Mouse (Mus musculus) ovary, postnatal 36 days (tissue): ENCODE data around the gene Fam129a.

Experiments
- DNase-seq: peaks from one replicate; pipeline ENCODE4 v3.0.0; 2022; ENCODE audit warnings: low spot score, mixed read lengths

The Fam129a gene

DNA sequence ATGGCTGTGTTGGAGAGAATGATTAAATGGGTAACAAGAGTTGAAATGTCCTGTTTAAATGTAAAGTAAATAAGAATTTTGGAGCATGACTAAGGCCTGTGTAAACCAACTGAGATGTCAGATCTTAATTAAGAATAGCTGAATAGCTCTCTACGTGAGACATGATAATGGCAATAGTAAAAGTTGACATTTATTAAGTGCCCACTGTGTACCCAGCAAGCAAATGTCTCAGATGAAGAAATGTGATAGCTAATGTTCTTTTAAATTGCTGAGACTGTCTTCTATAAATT lies 13.1 kb downstream of the Fam129a start:
- no peak for DNase-seq

DNA sequence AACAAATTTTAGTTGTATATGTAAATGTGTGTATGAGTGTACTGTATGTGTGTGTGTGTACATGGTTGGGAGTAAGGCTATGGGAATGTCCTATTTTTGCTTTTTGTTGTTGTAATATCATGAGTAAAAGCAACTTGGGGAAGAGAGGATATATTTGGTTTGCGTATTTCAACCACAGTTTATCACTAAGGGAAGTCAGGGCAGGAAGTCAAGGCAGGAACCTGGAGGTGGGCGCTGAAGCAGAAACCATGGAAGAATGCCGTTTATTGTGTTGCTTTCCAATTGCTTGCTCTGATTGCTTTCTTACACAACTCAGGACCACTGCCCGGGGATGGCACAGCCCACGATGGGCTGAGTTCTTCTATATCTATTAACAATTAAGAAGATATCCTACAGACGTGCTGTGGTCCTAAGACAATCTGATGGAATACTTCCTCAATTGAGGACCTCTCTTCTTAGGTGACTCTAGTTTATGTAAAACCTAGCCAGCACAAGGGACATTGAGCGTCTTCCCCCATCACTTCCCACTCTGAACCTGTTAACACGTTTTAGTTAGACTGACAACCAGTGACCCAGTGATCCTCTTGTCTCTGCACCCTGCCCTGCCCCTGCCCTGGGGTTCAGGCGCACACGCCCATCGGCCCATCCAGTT lies 13.7 kb downstream of the Fam129a start:
- no peak for DNase-seq

DNA sequence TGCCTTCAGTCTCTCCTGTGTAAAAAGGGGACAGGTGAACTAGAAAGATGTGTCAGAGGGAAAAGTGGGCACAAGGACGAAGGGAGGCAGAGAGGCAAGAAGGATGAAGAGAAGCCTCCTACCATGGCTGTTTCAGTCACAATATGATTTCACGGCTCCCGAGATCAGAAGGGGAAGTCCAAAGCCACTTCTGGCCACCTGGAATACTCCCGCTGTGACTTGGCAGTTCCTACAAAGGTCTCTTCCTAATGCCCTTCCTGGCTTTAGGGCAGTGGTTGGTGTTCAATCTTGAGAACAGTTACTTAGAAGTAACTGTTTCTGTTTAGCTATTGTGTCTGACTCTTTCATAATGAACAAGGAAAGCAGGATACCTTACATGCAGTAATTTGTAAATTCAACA lies 14.7 kb downstream of the Fam129a start:
- DNase-seq, result no peak

DNA sequence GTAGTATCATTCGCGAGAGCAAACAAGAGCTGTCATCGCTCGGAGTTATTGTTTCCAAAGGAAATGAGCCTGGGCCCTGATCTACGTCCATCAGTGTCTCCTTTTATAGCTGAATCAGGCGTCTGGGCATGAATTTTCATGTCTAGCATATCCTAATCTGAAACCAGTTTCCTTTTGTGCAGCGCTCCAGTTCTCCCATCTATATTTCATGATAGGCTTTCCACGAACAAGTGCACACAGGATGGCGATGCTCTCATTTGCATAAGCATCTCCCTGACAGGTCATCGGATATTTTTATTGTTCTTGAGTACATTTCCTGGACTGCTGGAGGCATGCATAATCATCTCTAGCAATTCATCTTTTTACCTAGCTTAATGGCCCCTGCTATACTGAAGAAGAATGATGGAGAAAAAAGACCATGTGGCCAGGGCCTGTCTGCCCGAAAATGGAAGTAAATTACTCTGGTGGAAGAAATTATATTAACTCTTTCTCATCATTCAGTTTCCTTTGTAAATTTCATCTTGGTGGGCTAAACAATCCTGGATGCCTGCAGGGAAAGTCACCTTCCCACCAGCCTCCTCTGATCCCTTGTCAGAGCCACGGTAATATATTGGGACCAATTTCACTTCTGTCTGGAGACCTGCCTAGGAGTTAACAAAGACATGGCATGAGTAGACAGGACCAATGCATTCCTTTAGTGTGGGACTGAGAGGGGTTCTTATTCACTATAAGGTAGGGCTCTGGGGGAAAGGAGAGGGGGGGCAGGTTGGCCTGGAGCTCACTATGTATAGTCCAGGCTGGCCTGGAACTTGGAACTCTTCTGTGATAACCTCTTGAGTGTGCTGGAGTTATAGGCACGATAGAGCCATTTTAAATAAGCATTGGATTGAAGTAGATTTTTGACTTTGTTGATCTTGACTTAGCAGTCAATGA lies 21.4 kb downstream of the Fam129a start:
- no peak for DNase-seq

DNA sequence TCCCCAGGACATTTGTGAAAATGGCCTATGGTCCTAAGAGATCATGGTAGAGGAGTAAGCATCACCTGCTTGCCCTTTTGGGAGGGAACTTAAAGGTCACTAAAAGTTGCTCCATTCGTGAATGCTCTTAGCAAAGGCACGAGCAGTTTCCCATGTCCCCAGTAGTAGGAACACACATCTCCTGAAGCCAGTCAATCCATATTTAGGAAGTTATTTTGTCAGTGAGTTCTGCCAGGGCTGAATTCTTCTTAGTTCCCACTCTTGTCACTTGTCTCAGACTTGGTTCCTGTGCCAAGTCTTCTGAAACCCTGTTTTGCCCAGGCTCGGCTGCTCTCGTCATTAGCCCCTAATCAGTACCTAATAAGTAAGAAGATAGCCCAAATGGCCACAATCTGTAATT lies 23.9 kb downstream of the Fam129a start:
- no peak for DNase-seq

DNA sequence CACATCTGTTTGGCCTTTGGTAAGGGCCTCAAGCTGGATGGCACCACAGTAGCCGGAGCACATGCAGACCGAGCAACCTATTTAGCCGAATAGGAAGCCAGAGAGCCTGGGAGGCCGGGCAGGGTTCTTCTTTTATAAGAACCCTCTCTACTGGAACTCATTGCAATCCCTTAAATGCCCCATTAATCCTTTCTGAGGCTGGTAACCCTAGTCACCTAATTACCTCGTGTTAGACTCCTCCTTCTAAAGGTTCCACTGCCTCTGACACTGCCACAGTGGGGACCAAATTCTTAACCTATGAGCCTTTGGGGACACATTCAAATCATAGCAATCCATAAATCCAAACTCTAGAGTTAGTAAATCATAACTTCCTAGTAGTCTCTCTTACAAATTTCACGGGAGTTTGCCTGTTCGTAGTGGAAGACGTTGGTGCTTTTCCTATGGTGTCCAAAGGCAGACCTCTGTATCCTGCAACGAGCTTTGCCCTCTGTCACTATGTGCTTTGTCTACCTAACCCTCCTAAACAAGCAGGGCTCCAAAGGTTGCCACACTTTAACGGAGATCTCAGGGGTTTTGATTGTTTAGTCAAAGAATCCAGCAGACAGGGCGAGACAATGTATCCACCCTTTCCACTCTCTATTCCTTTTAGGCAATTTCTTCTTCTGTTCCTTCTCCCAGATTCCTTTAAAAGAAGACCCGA lies 24.8 kb downstream of the Fam129a start:
- DNase-seq, result no peak

DNA sequence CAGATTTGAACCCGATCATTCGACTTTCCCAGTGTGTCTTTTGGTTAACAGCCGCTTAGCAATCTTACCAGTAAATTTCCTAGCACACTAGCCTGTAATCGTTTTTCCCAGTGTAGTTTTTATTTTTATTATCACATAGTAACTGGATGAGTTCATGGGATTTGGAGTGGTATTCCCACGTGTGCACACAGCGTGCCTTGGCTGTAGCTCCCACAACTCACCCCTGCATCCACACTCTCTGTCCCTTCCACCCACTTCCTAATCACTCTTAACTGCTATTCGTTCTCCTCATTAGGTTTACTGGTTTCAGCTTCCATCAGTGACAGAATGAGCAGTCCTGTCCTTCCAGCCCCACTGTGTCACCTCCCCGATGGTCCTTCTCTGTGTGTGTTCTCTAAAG lies 25.6 kb downstream of the Fam129a start:
- no peak for DNase-seq

DNA sequence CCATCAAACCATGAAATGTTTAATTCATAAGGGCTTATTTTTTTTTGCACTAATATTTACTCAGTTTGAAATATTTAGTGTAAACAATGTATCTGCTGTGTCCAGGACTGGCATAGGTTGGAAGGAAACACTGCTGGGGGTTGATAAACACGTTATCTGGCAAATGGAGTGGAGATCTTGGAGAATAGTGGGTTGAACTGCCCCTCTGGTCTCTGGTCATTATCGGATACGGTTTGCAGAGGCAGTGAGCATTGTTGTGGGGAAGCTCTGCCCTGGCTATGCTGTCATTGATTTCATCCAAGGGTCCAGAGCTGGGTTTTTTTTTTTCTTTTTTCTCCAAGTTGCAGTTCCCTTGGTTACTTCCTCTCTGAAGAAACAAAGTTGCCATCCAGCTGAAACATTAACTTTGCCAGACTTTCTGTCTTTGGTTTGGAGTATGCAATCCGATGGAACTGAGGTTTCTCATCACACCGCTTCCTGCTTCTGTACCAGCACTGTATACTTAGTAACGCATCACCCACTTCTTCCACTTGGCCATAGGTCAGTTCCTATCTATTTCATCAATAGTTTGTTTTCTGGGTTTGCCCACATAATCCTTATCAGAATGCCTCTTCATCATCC lies 26.8 kb downstream of the Fam129a start:
- DNase-seq, result no peak

DNA sequence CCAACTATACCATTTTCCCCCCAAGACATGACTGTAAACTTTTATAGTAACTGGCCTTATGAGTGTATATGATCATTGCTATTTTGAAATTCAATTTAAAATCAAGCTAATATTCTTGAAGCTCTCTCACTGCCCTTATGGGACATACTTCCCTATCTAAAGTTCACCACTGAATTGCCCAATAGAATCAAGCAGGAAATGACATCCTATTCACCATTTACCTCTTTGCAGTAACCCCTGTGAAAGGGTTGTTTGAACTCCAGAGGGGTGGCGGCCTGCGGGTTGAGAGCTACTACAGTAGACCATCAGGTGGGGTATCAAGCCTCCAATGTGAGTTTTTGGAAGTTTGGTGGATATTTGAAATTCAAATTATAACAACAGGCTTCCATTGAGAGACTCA lies 27.9 kb downstream of the Fam129a start:
- no peak for DNase-seq

DNA sequence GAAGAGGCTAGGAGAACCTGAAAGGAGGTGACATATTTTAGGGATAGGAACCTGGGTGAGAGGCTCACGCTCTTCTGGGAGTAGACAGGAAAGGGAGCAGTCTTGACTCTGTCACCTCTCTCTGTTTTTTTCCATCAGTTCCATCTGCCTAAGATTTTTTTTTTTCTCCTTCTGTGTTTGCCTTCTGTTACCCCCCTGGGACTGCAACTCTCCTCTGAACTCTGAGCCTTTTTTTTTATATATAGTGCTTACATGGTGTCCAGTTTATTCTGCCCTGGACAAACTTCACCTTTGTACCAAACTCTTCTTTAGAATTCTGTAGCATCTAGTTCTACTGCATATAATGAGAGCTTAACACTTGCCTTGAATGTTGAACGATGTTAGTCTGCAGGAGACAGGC lies 33.3 kb downstream of the Fam129a start:
- no peak for DNase-seq

DNA sequence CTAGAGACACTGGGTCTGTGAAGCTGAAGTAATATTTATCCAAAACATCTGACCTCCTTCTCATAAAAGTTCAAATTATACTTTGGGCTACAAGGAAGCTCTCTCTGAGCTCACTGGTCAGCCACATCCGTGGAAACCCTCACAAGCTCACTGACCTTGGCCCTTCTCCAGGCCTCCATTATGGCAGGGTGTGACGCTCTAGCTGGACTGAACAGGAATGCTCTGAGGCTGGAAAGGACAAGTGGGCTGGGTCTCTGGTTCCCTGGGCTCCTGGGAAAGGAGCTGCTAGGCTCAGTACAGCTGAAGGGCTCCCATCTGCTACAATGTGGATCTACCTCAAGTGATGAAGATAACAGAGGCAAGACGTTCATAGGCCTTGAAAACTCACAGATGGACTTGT lies 37.0 kb downstream of the Fam129a start:
- peak; percentile 38 for DNase-seq

DNA sequence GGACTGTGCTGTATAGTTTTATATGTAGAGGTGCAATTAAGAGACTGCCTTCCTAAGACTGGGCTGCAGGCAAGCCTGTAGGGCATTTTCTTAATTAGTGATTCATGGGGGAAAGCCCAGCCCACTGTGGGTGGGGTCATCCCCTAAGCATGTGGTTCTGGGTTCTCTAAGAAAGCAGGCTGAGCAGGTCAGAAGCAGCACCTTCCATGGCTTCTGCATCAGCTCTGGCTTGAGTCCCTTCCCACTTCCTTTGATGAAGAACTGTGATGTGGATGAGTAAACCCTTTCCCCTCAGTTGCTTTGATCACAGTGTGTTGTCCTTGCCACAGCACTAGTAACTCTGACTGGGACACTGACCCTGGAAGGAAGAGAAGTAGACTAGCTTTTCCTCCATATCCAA lies 39.6 kb downstream of the Fam129a start:
- DNase-seq, result no peak

DNA sequence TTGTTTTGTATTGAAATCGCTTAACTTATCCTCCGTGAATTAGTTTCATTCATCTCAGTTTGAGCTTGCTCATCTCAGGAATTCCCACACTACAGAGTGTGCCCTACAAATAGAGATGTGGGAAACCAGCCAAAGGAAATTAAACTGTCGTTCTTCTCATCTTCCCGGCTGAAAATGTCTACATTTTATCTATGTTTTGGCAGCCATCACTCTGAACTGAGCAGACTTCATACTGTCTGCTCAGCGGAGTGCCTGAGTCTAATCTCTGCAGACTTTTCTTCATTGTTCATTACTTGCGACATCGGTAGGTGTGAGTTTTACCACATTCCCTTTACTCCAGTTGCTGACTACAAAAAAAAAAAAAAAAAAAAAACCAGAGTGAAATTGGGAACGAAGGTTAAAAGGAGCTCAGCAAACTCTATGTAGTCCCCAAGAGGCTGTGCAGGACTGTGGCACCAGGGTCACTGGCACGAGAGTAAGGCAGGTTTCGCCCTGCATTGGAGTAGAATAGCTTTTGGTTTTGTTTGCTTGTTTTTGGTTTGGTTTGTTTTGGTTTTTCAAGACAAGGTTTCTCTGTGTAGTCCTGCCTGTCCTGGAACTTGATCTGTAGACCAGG lies 43.4 kb downstream of the Fam129a start:
- no peak for DNase-seq

DNA sequence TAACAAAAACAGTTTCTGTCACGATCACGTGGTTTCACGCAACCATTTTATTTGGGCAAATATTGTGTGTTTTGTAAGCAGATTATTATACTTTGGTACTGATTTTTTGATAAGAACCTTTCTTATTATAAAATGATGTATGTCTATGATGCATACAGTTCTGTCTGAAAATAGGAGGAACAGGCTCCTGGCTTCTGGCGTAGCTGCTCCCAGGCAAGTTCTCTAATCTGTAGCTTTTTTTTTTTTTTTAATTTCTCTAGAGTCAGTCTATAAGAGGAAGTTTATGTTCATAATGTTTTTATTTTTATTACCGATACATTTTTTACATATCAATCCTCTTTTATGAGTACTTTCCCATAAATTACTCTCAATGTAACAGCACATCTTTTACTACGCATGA lies 44.6 kb downstream of the Fam129a start:
- no peak for DNase-seq

DNA sequence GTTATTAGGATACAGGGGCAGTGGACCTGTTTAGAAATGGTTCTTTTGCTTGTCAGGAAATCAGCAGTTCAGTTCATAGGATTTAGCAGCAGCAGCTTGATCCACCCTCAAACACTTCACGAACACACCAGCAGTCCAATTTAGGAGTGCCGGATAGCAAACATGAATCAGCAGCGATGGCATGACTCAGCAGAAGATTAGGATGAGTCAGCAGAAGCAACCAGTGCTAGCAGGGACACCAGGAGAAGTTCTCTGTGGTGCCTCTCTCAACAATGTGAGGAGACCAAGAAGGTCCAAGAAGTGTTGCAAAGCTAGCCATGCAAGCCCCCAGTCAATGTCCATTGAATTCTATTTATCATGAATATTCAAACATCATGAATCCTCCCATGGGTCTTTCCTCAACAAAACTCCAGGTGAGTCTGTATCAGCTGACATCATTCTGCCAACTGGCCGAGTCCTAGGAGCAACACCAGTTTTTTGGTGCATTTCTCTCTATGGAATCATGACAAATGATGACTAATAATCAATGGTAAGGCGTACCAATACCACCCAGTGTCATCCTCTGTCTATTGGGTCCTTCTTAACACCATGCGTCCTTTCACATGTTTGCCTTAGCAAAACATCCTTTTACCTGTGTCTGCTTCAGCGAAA lies 45.7 kb downstream of the Fam129a start:
- no peak for DNase-seq

DNA sequence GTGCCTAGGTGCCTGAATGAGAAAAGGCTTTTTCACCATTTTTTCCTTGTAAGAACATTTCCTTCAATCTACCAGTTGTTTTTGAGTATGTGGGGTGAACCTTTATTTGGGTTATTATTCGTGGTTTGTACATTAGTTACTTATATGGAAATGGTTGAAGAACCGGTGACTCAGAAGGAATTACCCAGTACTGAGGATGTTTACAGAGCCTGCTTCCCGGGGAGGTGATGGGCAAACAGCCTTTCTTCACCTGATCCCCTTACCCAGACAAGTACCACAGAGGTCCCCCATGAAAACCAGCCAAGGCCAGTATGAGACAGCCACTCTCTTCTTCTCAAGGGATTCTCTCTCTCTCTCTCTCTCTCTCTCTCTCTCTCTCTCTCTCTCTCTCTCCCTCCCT lies 47.3 kb downstream of the Fam129a start:
- no peak for DNase-seq

DNA sequence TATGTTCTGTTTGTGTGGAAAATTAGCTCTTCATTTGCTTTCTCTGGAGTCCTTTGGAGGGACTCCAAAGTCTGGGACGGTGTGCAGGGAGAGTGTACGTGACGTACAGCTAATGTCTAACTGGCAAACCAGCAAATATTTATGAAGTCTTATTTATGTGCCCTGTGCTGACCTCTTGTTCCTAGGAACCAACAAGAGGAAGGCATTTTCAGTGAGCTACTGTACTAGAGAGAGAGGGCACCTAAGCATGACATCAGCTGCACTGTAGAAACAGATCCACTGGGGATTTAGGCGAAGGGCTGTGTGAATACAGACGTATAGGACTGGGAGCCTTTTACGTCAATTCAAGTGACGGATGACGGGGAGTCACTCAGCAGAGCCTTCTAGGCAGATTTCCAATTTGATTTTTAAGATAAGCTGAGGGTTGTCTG lies 48.3 kb downstream of the Fam129a start:
- no peak for DNase-seq

DNA sequence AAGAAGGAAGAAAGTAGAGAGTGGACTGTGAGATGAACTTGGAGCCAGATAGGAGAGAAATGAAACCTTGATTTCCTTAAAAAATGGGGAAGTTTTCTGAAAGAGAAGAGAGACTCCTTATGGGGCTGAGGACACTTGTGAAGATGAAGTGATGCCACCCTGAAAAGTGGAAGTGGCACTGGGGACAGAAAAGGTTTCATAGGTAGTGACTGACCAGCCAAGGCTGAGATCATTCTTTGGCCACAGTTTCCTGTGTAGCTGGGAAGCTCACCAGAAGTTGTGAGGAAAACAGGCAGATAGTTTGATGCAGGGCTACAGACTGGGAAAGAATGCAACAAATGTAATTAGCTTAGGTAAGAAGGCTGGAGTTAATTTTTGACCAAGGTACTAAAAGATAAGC lies 49.7 kb downstream of the Fam129a start:
- no peak for DNase-seq

DNA sequence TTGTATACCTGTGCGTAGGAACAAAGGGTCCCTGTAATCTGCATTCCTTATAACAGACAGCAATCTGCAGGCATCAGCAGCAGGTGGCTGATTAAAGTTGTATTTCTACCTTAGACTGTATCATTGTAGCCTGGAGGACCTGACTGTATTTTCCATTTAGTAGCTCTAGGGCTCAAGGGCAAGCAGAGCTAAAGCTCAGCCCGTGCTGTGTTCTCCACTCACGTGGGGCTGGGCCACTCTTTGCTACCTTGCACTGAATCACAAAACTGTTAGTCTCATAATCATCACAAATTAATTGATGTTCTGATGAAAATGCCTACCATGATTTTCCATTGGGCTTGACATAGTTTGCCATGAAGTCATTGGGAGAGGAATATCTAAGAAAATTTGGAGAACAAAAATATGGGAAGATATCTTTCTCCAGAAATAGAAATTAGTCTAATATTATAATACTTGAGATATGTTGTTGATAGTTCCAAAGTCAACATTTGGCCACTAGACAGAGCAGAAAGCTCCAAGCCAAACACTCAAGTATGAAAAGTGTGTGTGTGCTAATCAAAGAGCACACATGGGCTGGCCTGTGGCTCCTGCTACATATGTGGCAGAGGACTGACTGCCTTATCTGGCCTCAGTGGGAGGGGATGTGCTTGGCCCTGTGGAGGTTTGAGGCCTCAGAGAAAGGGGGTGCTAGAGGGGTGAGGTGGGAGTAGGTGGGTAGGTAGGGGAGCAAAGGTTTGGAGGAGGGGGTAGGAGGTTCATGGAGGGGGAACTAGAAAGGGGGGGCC lies 53.6 kb downstream of the Fam129a start:
- DNase-seq, result no peak

DNA sequence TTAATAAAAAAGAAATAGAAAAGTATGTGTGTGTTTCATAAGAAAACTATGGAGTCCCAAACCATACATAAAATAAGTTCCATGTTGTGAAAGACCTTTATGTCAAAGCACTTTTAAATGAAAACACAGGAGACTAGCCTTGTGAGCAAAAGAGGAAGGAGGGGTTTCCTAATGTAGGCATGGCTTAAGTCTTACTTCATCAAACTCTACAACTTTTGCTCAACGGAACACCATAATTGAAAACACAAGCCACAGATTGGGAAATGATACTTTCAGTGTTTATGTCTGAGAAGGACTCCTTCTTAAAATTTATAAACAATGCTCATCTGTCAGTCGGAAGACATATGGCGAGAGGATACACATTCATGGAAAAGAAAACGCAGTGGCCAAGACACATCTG lies 54.3 kb downstream of the Fam129a start:
- no peak for DNase-seq

DNA sequence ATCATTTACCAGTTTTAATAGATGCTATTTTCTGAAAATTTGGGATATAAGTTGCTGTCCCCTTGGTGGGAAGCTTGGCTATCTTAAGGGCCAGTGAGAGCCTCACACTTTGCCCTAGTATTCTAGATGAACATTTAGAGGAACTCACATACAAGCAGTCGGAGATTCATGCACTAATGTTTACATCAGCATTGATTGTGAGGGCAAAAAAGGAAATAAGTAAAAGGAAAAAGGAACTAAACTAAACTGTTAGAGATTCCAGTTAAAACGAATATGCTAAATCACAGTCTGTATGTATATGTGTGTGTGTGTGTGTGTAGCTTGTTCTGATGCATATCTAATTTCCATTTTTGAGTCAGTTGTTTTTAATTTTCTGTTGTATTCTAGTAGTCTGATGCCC lies 54.7 kb downstream of the Fam129a start:
- no peak for DNase-seq
